Mouse (Mus musculus) intestine, embryonic 16.5 days (tissue): Measurements from ENCODE around the gene Defb25. TPM values are rescaled to one million over a fixed set of nuclear protein-coding genes. Genes with fewer than 3 reads are reported as not detected.

Source experiments
- ATAC-seq: fragments of 200-750 bp; cut with Nextera tagmentation; 2 replicates; pipeline ENCODE4 v1.8.0; 2017; ENCODE audit warnings: moderate TSS enrichment, moderate library complexity
- H3K27ac ChIP-seq: fragments of 300-500 bp; sonication (generic); 2 replicates; pipeline ENCODE4 v1.5.1; 2014; ENCODE audit warnings: mild to moderate bottlenecking, low read length
- H3K27me3 ChIP-seq: fragments of 300-500 bp; sonication (generic); replicated peaks from 2 replicates; pipeline ENCODE4 v1.6.1; 2014; ENCODE audit warnings: low read length, control low read depth, mixed read lengths; ENCODE audit not compliant: control insufficient read depth, insufficient read depth
- H3K36me3 ChIP-seq: fragments of 300-500 bp; sonication (generic); 2 replicates; pipeline ENCODE4 v1.6.1; 2014; ENCODE audit warnings: low read length, control low read depth; ENCODE audit not compliant: control insufficient read depth, insufficient read depth
- H3K4me1 ChIP-seq: fragments of 300-500 bp; sonication (generic); 2 replicates; pipeline ENCODE4 v1.6.1; 2014; ENCODE audit warnings: low read length, control low read depth, mixed read lengths; ENCODE audit not compliant: control insufficient read depth, insufficient read depth
- H3K4me2 ChIP-seq: fragments of 300-500 bp; sonication (generic); 2 replicates; pipeline ENCODE4 v1.6.1; 2014; ENCODE audit warnings: low read depth, low read length, control low read depth
- H3K4me3 ChIP-seq: fragments of 300-500 bp; sonication (generic); 2 replicates; pipeline ENCODE4 v1.5.1; 2014; ENCODE audit warnings: mild to moderate bottlenecking, low read length
- H3K9ac ChIP-seq: fragments of 300-500 bp; sonication (generic); 2 replicates; pipeline ENCODE4 v1.6.1; 2014; ENCODE audit warnings: low read depth, low read length
- H3K9me3 ChIP-seq: fragments of 300-500 bp; sonication (generic); 2 replicates; pipeline ENCODE4 v1.6.1; 2016; ENCODE audit warnings: low read length, control low read depth; ENCODE audit not compliant: control insufficient read depth
- WGBS: fragments of 180-500 bp; shearing (Covaris S2); extraction: QIAGEN DNeasy Blood & Tissue Kit; methylation state at CpG from one replicate; pipeline ENCODE4 v1.1.7; 2014; 5-methylcytosine and 5-hydroxymethylcytosine counted together
- polyA plus RNA-seq: library from polyadenylated mRNA; unstranded; fragments of >200 nt; fragmentation: Nextera tagmentation; extraction: Ambion mirVana; gene quantifications from 2 replicates; pipeline ENCODE4 v1.2.1, GENCODE M21; 2015

Defb25 gene
- polyA plus RNA-seq, 1 experiment from 2014 or later: 0.61 TPM

- peak; percentile 72 for ATAC-seq
Measured at GRCm38 (mm10) chr2:152589021-152589420, 33.8 kb downstream of the Defb25 start.

GRCm38 (mm10) chr2:152588450-152588849 is 34.4 kb downstream of the Defb25 start:
- WGBS: 31% methylated on average over 2 of the region's 2 CpGs
- H3K4me3 ChIP-seq: no peak overlapping the region
- no peak overlapping the region for H3K4me2 ChIP-seq
- no peaks in the 10 kb centered on the region for H3K4me1 ChIP-seq
- no peaks in the 10 kb centered on the region for H3K27me3 ChIP-seq
- H3K36me3 ChIP-seq: no peaks in the 10 kb centered on the region
- H3K9ac ChIP-seq: no peak overlapping the region
- no peak overlapping the region for H3K27ac ChIP-seq
- ATAC-seq: peak; percentile 56
- H3K9me3 ChIP-seq: no peaks in the 10 kb centered on the region

More at GRCm38 (mm10) chr2:152589021-152589420, 33.8 kb downstream of the Defb25 start:
- Histone ChIP-seq H3K4me1 (no peaks in the 10 kb centered on the region), H3K27me3 (no peaks in the 10 kb centered on the region), H3K4me3 (no peak overlapping the region), H3K27ac (no peak overlapping the region), H3K4me2 (no peak overlapping the region), H3K9me3 (no peaks in the 10 kb centered on the region), H3K36me3 (no peaks in the 10 kb centered on the region), H3K9ac (no peak overlapping the region)
- WGBS: 29% methylated on average over 6 of the region's 6 CpGs

GRCm38 (mm10) chr2:152586926-152587560 is 35.8 kb downstream of the Defb25 start:
- H3K36me3 ChIP-seq: no peaks in the 10 kb centered on the region
- WGBS: 75% methylated on average over 4 of the region's 4 CpGs
- no peak overlapping the region for H3K4me2 ChIP-seq
- H3K27me3 ChIP-seq: no peaks in the 10 kb centered on the region
- H3K4me1 ChIP-seq: no peaks in the 10 kb centered on the region
- no peak overlapping the region for H3K27ac ChIP-seq
- no peak for ATAC-seq
- no peak overlapping the region for H3K9ac ChIP-seq
- no peaks in the 10 kb centered on the region for H3K9me3 ChIP-seq
- no peak overlapping the region for H3K4me3 ChIP-seq

- Histone ChIP-seq H3K36me3 (no peaks in the 10 kb centered on the region), H3K4me3 (no peak overlapping the region), H3K27me3 (no peaks in the 10 kb centered on the region), H3K9me3 (no peaks in the 10 kb centered on the region), H3K4me1 (no peaks in the 10 kb centered on the region), H3K4me2 (no peak overlapping the region), H3K27ac (no peak overlapping the region), H3K9ac (no peak overlapping the region)
- 78% methylated on average over 11 of the region's 11 CpGs for WGBS
- no peak for ATAC-seq
Measured at GRCm38 (mm10) chr2:152580612-152581011, 42.2 kb downstream of the Defb25 start.

GRCm38 (mm10) chr2:152580107-152580506 is 42.7 kb downstream of the Defb25 start, which contains the start of gene Defb19:
TSS of gene Defb19 (minus strand) at chr2:152580312.
- Histone ChIP-seq H3K9ac (no peak within 1 kb of the TSS), H3K4me3 (no peak within 1 kb of the TSS), H3K4me2 (no peak within 1 kb of the TSS), H3K27me3 (no peaks in the 10 kb centered on the region), H3K9me3 (no peaks in the 10 kb centered on the region), H3K27ac (no peak within 1 kb of the TSS), H3K36me3 (no peaks in the 10 kb centered on the region), H3K4me1 (no peaks in the 10 kb centered on the region)
- no peak for ATAC-seq
- WGBS: 61% methylated on average over 7 of the region's 7 CpGs

GRCm38 (mm10) chr2:152573484-152573883 is 49.4 kb downstream of the Defb25 start:
- Histone ChIP-seq H3K4me1 (no peaks in the 10 kb centered on the region), H3K4me3 (no peak overlapping the region), H3K36me3 (no peaks in the 10 kb centered on the region), H3K4me2 (no peak overlapping the region), H3K9ac (no peak overlapping the region), H3K27ac (no peak overlapping the region), H3K27me3 (no peaks in the 10 kb centered on the region; the same call in 1 of the 2 replicates), H3K9me3 (no peaks in the 10 kb centered on the region)
- WGBS: 87% methylated on average over 8 of the region's 8 CpGs
- ATAC-seq: no peak

Other genes with a start within 250 kb of the Defb25 start
- gene Nrsn2, start 246.4 kb downstream of the Defb25 start, polyA plus RNA-seq: 2.5 and 2.7 TPM in 2 replicates
- 3.5 and 3.6 TPM in 2 replicates for gene Sox12, start 225.0 kb downstream of the Defb25 start, polyA plus RNA-seq
- 20.7 and 21.2 TPM in 2 replicates for gene Zcchc3, start 208.0 kb downstream of the Defb25 start, polyA plus RNA-seq
- 0.54 and 0.79 TPM in 2 replicates for gene 6820408C15Rik, start 207.5 kb downstream of the Defb25 start, polyA plus RNA-seq
- not detected in 2 replicates for gene Defb23, start 158.4 kb downstream of the Defb25 start, polyA plus RNA-seq
- not detected in 2 replicates for gene Defb20, start 146.0 kb downstream of the Defb25 start, polyA plus RNA-seq
- gene Defb22, start 132.9 kb downstream of the Defb25 start, polyA plus RNA-seq: not detected in 2 replicates
- not detected in 2 replicates for gene Defb26, start 111.4 kb downstream of the Defb25 start, polyA plus RNA-seq
- gene Defb28, start 104.8 kb downstream of the Defb25 start, polyA plus RNA-seq: not detected in 2 replicates
- gene Defb29, start 83.0 kb downstream of the Defb25 start, polyA plus RNA-seq: not detected in 2 replicates
- gene Gm17416, start 53.7 kb downstream of the Defb25 start, polyA plus RNA-seq: not detected in 2 replicates
- not detected in 2 replicates for gene Defb21, start 50.3 kb downstream of the Defb25 start, polyA plus RNA-seq
- gene Defb19, start 42.7 kb downstream of the Defb25 start, polyA plus RNA-seq: not detected in 2 replicates
- gene Defb45, start 23.7 kb downstream of the Defb25 start, polyA plus RNA-seq: not detected in 2 replicates
- not detected in 2 replicates for gene Defb36, start 18.7 kb downstream of the Defb25 start, polyA plus RNA-seq
- gene Rem1, start 3.9 kb upstream of the Defb25 start, polyA plus RNA-seq: 9.4 and 10.2 TPM in 2 replicates
- gene H13, start 46.4 kb upstream of the Defb25 start, polyA plus RNA-seq: 116 and 119 TPM in 2 replicates
- gene Mcts2, start 64.0 kb upstream of the Defb25 start, polyA plus RNA-seq: 18.9 and 25.1 TPM in 2 replicates
- 96.1 and 107 TPM in 2 replicates for gene Id1, start 113.2 kb upstream of the Defb25 start, polyA plus RNA-seq
- gene Cox4i2, start 131.1 kb upstream of the Defb25 start, polyA plus RNA-seq: 14.8 and 15.3 TPM in 2 replicates
- gene Bcl2l1, start 208.7 kb upstream of the Defb25 start, polyA plus RNA-seq: 65.8 and 66.8 TPM in 2 replicates
- gene Tpx2, start 224.9 kb upstream of the Defb25 start, polyA plus RNA-seq: 45.7 and 51.5 TPM in 2 replicates